Mouse (Mus musculus): ENCODE data around the gene Unk.

DNA sequence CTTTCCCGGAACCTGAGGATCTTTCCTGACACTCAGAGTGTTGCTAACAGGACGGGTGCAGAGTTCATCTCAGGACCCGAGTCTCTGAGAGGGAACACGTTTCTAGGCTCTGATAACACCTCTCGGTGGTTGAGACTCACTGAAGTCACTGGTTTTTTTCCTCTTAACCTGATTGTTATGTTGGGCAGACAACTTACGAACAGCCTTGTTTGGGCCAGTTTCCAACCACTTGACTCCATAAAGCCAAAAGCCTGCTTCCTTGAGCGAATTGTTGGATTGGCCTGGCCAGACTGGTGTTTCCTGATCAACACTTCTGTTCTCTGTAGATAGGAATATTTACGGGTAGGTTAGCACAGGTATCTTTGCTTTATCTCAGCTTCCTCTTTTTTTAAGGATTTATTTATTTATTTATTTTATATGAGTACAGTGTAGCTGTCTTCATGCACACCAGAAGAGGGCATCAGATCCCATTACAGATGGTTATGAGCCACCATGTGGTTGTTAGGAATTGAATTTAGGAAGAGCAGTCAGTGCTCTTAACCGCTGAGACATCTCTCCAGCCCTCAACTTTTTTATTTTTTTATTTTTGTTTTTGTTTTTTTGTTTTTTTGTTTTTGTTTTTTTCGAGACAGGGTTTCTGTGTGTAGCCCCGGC, 58.7 kb downstream of the Unk start:
- TF ChIP-seq POLR2A (IDR thresholded peaks at IDR 0.05; ENCODE audit: borderline replicate concordance, insufficient read depth, low read length) (no peak), CTCF (IDR thresholded peaks at IDR 0.05; ENCODE audit: borderline replicate concordance, insufficient read depth, low read depth, low read length) (no peak)

All from cerebellum, adult 2 months (tissue).